Mouse (Mus musculus) testis, adult 2 months (tissue): ENCODE results near the gene Spata18.

Experiments
- CTCF ChIP-seq: fragments of 200-500 bp; IDR thresholded peaks from 2 replicates; pipeline ENCODE4 v1.5.1; 2012; ENCODE audit warnings: low read depth, mild to moderate bottlenecking, inconsistent platforms, low read length, moderate library complexity; ENCODE audit not compliant: control insufficient read depth, insufficient read depth, insufficient replicate concordance
- POLR2A ChIP-seq: fragments of 200-500 bp; IDR thresholded peaks from 2 replicates; pipeline ENCODE4 v1.6.1; 2012; ENCODE audit warnings: low read depth, mild to moderate bottlenecking, inconsistent platforms, low read length, moderate library complexity; ENCODE audit not compliant: control insufficient read depth

- TF ChIP-seq CTCF (no peak), POLR2A (no peak)
These were observed 21.0 kb upstream of the Spata18 start for GRCm38 (mm10) chr5:73630141-73630540.
